Mouse (Mus musculus): ENCODE measurements around the gene Dyrk2. TPM values are rescaled to one million over a fixed set of nuclear protein-coding genes. Genes with fewer than 3 reads are reported as not detected.

The Dyrk2 gene
- 35.1 TPM for polyA plus RNA-seq (2015; fragmentation: Illumina TruSeq; extraction: RNeasy Lipid Tissue Mini Kit (QIAGEN cat#74804); ENCODE audit: insufficient read depth, low replicate concordance)

GRCm38 (mm10) chr10:118870201-118870980, at the start of gene Dyrk2:
Gene Dyrk2, minus strand, starts transcription at chr10:118870209.

Measured in spleen, adult 10 weeks (tissue).